Mouse (Mus musculus) T-helper 17 cell (primary cell): Measurements from ENCODE around the gene Fgd1.

Source experiments
- in situ Hi-C, 2 experiments: fragments of 300-600 bp; cut with MboI, MseI; formaldehyde crosslinking; loops; 1 replicate in 1 of 2; 2 replicates in 1 of 2; pipeline ENCODE4 v1.15.1; 2025; ENCODE audit warnings: high pct_unique_total_duplicates in 2 of 2

The Fgd1 gene

DNA sequence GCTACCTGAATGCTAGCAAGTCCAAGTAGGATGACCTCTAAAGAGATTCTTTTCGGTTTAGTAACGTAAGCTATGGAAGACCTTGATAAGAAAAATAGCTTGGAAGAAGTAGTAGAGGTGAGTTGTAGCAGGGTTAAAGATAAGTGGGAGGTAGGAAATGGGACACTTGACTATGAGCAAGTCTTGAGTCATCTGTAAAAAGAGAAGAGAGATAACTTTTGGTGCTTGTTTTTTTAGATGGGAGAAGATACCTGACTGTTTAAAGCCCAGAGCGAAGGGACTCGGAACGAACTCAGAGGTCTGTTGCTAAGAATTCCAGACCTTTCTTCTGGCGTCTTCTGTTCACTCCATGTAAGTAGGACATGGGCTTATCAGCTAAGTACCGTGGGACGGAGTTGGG is at the start of gene Fgd1:
TSS of gene Fgd1 (plus strand) at position 301 of the 400 bp plus-strand sequence.
- in situ Hi-C loops, result no loop called here

GRCm38 (mm10) chrX:150996775-150997174 is 49.2 kb upstream of the Fgd1 start:
- in situ Hi-C loops, result no loop called here

DNA sequence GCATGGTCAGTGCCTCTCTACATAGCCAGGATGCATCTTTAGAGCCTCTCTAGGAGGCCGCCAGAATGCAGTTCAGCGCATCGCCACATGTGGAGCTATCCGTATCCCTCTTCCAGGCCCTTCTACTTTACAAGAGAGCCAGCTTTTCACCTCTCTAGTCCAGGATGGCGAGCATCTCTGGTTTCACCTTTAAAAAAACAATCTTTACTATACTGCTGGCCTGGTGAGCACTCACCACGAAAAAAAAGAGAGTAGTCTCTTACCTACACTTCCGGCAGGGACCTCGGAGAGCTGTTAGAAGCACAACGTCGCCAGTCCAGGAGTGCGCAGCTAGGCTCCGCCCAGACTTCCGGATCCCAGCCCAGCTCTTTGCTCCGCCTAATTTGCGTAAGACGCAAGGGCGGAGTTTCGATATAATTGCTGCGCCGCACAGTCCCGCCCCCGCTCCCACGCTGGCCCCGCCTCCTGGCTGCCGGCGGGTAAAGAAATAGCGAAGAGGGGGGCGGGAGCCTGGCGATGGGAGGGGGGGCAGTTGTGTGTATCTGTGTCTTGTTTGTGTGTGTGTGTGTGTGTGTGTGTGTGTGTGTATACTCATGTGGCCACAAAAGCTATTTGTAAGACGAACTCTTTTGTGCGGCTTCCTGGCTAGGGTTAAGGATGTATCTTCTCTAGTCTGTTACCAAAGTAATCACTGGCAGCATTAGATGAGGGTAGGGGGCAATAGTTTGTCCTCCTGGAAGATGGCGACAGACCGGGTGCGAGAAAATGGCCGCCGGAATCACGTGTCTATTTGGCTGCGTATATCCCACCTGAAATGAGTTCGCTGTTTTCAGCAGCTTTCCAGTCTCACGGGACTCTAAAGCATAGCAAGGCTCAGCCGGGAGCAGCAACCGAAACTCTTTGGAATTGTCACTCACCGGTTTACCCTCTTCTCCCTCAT is 28.7 kb upstream of the Fgd1 start, which contains the start of gene Gnl3l:
TSS of gene Gnl3l (minus strand) at position 385 of the 940 bp plus-strand sequence.
- in situ Hi-C loops, result no loop called here

DNA sequence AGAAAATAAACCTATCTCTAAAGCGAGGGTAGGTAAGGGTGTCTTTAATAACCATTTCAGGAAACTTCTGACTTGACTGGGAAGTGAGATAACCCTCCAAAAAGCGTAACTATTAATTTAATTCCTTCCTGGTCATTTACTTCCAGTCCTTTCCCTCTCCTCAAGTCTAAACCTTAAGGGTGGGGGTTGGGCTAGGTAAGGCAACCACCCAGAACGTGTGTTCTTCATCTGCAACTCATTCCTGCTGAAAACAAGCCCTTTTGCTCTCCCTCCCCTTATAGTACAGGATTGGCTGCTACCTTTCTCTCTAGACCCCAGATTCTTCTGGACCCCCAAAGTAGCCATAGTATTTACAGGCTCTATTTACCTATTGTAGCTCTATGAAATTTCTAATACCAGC is 28.1 kb upstream of the Fgd1 start:
- in situ Hi-C loops, result no loop called here

DNA sequence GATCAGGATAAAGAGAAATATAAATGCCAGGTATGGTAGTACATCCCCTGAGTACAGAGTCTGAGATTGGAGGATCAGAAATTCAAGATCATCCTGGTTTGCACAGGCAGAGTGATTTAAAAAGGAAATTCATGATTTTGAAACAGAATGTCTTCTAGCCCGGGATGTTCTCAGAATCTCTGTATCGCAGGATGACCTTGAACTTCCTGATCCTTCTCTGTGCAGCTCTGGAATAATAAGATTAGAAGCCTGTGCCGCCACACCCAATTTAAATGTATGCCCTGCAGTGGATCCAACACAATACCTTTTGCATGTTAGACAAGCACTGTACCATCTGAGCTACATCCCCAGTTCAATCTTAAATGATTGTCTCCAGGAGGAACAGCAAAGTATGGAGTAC is 27.2 kb upstream of the Fgd1 start:
- in situ Hi-C loops, result no loop called here

DNA sequence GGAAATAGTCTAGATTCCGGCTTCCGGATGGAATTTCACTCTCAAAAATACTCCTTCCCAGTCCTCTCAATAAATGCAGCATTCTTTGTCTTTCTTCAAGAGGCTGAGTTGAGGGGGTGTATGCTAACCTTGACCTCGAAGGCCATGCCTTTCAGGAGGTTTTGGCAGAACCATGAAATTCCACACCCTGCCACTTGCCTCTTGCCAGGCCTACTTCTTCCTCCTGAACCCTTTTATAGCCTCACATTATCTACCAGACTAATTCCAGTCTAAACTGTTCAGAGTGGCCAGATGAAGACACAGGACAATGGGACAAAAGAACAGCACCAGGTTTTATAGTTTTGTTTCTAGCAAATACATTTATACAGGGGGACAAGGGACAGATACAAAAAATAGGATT is 14.6 kb upstream of the Fgd1 start:
- in situ Hi-C loops, result no loop called here

GRCm38 (mm10) chrX:151041223-151041622 is 4.7 kb upstream of the Fgd1 start:
- in situ Hi-C loops, result no loop called here

DNA sequence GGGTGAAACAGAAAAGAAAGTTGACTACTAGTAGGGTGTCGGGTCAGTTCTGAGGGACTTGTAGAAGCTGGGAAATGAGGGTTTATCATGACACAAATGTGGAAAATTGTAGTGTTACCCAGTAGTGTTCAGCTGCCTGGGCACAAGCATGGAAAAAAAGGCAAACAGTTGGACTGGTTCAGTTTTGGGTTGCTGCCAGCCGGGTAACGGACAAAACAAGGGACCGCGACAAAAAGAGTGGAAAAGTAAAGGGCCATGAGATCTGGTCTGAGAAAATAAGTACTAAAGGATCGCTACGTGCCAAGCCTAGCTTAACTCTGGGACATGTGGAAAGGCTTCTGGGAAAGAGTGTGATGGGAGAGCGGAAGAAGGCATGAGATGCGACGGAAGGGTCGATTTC is 371 bp downstream of the Fgd1 start:
- in situ Hi-C loops, result no loop called here

DNA sequence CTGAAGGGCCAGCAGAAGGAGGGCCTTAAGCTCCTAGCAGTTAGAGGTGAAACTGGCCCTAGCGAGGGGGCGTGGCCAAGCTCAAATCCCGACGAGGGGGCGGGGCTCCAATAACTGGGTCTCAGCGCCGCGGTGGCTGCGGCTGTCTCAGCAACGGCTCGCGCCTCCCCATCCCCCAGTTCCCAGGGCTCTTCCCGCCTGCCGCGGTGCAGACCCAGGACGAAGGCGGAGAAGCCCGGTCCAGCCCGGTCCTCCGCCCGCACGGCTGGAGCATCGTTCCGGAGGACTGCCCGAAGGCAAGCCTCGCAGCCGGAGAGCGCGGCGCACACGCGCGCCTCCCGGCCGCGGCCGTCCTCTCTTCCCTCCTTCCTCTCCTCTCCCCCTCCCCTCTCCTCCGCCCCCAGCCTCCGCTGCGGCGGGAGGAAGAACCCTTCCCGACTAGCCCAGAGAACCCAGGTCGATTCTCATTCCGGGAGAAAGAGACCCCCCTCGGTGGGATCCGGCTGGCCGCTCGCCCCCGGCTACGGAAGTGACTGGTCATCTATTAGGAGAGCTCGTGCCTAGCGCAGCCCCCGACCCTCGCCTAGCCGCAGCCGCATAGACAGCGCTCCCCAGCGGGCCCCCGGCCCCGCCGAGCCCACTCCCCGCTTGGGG is 954 bp downstream of the Fgd1 start:
- in situ Hi-C loops, result no loop called here

GRCm38 (mm10) chrX:151047431-151048058 is 1.6 kb downstream of the Fgd1 start:
- in situ Hi-C loops, result no loop called here

- in situ Hi-C loops, result no loop called here
Observed at GRCm38 (mm10) chrX:151049661-151050215, 3.8 kb downstream of the Fgd1 start.

- in situ Hi-C loops, result no loop called here
Observed at GRCm38 (mm10) chrX:151050337-151050736, 4.4 kb downstream of the Fgd1 start.

DNA sequence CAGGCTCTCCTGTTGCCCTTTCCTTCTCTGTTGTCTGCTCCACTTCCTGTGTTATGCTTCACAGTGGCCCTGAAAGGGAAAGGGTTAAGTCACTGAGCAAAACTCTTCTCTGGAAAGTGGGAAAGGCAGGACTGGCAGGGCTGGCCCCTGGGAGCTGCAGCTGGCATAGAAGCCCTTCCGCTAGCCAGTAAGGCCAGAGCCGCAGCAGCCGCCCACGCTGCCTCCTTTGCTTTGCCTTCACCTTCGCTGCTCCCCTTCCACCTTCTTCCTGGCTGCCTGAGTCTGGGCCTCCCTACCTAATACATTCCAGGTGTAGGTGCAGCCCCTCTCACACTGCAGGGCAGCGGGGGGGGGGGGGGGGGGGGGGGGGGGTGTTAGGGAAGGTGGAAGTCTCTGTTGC is 8.5 kb downstream of the Fgd1 start:
- in situ Hi-C loops, result no loop called here

DNA sequence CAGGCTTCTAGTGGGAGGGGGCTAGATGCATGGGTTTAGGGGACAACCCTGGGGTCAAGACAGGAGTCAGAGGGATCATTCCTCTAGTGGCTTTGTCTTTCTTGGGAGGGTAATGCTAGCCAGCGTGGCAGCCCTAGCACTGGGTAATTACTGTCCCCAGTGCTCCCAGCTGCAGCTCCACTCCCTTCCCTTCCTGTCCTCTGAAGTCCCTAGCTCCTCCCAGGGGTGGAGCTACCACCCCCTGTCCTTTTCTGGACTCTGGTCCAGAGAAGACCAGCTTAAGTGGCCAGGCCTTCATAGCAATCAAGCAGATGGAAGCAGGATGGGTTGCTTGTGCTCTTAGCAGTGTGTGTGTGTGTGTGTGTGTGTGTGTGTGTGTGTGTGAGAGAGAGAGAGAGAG is 9.6 kb downstream of the Fgd1 start:
- in situ Hi-C loops, result no loop called here

- in situ Hi-C loops, result no loop called here
Observed at GRCm38 (mm10) chrX:151059346-151059745, 13.4 kb downstream of the Fgd1 start.

- in situ Hi-C loops, result no loop called here
Observed at GRCm38 (mm10) chrX:151061615-151062299, 15.8 kb downstream of the Fgd1 start.

GRCm38 (mm10) chrX:151066071-151066666 is 20.2 kb downstream of the Fgd1 start:
- in situ Hi-C loops, result no loop called here

- in situ Hi-C loops, result no loop called here
Observed at GRCm38 (mm10) chrX:151067876-151068275, 21.9 kb downstream of the Fgd1 start.

DNA sequence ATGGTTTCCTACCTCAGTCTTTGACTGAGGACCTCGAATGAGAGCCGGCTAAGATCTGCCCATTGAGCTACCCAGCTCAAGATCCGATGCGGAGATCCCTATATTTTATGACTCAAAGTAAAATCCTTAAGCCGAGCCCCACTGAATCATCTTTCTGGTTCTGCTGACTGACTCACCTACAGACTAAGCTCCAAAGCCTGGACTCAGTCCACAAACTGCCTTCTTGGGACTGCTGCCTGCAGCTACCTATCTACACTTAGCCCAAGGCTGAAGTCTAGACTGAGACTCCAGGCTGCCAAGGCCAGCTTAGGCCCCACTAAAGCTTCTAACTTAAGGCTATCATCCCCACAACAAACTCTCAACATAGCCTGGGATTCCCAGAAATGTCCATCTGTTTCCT is 30.1 kb downstream of the Fgd1 start:
- in situ Hi-C loops, result no loop called here

DNA sequence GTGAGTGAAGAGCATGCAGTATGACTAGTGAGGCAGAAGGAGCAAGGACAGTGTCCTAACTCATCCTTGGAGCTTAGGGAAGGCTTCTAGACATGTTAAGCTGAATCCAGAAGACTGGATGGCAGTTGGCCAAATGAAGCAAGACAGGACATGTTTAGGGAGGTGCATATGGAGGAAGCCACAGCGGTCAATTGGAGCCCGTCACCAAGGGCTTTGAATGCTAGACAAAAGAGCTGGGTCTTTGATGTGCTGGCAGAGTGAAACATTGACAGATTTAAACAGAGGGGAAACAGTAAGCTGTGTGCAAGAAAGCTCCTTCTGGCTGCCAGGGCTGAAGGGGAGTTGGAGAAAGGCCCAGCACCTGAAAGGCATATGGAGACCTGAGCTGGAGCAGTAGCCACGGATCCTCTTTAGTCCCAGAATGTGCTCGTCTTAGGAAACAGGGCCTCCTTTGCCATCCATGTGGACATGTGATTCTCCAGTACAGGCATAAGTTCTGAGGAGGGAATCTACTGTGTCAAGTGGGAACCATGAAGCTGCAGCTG is 31.1 kb downstream of the Fgd1 start:
- in situ Hi-C loops, result no loop called here

DNA sequence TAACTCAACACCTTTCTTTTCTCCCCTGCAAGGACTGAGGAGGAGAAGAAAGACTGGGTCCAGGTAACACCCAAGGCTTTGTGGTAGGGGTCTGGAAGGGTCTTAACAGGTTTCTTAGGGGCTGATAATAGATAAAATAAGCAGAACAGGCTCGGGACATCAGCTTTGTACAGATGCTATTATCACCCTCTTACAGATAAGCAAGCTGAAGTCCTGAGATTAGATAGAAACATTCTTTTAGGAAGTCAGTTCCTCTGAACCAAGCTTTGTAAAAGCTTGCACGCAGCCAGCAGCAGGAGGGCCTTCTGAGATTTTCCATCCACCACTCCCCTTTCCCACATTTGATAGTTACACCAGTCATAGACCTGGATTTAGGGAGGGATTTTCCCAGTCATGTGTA is 39.6 kb downstream of the Fgd1 start:
- in situ Hi-C loops, result no loop called here
